Comparison of ENCODE assay signal across 34 mouse cellular contexts in genomic region chr7:6214691-6215090, GRCm38 (mm10). TPM values are rescaled to one million over a fixed set of nuclear protein-coding genes. Genes with fewer than 3 reads are reported as not detected.
"Had no signal": no experiment of that assay in that cellular context is flagged by ENCODE, and none has a peak within 500 bp of the region (broad histone marks: within the 10 kb centered on the region; RNA-seq: fewer than 3 reads in every experiment).

No protein-coding gene starts in this region.

RNA-seq across cellular contexts. Expression of gene Zscan5b, which starts 7.4 kb away (rescaled TPM):
- total RNA-seq: common myeloid progenitor, adult 5-6 weeks; forebrain, postnatal 0 days; gastrocnemius, adult 18-20 months; gastrocnemius, adult 2 months; gastrocnemius, adult 8-10 months; gastrocnemius, postnatal 10 days; gastrocnemius, postnatal 14 days; gastrocnemius, postnatal 25 days; gastrocnemius, postnatal 36 days; gastrocnemius, postnatal 4 days; granulocyte monocyte progenitor cell, adult 5-6 weeks; heart, adult 18-20 months; heart, adult 2 months; heart, adult 8-10 months had no signal
- polyA plus RNA-seq: cortical plate, adult 2 months; embryonic facial prominence, embryonic 10.5 days; embryonic facial prominence, embryonic 11.5 days; embryonic facial prominence, embryonic 12.5 days; embryonic facial prominence, embryonic 13.5 days; embryonic facial prominence, embryonic 14.5 days; embryonic facial prominence, embryonic 15.5 days; erythroblast, embryonic 14.5 days; forebrain, embryonic 10.5 days; forebrain, embryonic 11.5 days; forebrain, embryonic 12.5 days; forebrain, embryonic 13.5 days; forebrain, embryonic 14.5 days; forebrain, embryonic 15.5 days; forebrain, embryonic 16.5 days; forebrain, postnatal 0 days; frontal cortex, adult 2 months; gonadal fat pad, adult 2 months; heart, adult 2 months; heart, embryonic 10.5 days; heart, embryonic 11.5 days; heart, embryonic 12.5 days had no signal

RNA-seq across cellular contexts. Expression of gene Galp, which starts 17.8 kb away (rescaled TPM):
- total RNA-seq: common myeloid progenitor, adult 5-6 weeks; forebrain, postnatal 0 days; gastrocnemius, adult 18-20 months; gastrocnemius, adult 2 months; gastrocnemius, adult 8-10 months; gastrocnemius, postnatal 10 days; gastrocnemius, postnatal 14 days; gastrocnemius, postnatal 25 days; gastrocnemius, postnatal 36 days; gastrocnemius, postnatal 4 days; granulocyte monocyte progenitor cell, adult 5-6 weeks; heart, adult 18-20 months; heart, adult 2 months; heart, adult 8-10 months had no signal
- polyA plus RNA-seq: cortical plate, adult 2 months; embryonic facial prominence, embryonic 10.5 days; embryonic facial prominence, embryonic 11.5 days; embryonic facial prominence, embryonic 12.5 days; embryonic facial prominence, embryonic 13.5 days; embryonic facial prominence, embryonic 14.5 days; embryonic facial prominence, embryonic 15.5 days; erythroblast, embryonic 14.5 days; forebrain, embryonic 10.5 days; forebrain, embryonic 11.5 days; forebrain, embryonic 12.5 days; forebrain, embryonic 13.5 days; forebrain, embryonic 14.5 days; forebrain, embryonic 15.5 days; forebrain, embryonic 16.5 days; forebrain, postnatal 0 days; frontal cortex, adult 2 months; gonadal fat pad, adult 2 months; heart, adult 2 months; heart, embryonic 10.5 days; heart, embryonic 11.5 days; heart, embryonic 12.5 days had no signal

RNA-seq across cellular contexts. Expression of gene Epp13, which starts 37.8 kb away (rescaled TPM):
- total RNA-seq: common myeloid progenitor, adult 5-6 weeks; forebrain, postnatal 0 days; gastrocnemius, adult 18-20 months; gastrocnemius, adult 2 months; gastrocnemius, adult 8-10 months; gastrocnemius, postnatal 10 days; gastrocnemius, postnatal 14 days; gastrocnemius, postnatal 25 days; gastrocnemius, postnatal 36 days; gastrocnemius, postnatal 4 days; granulocyte monocyte progenitor cell, adult 5-6 weeks; heart, adult 18-20 months; heart, adult 2 months; heart, adult 8-10 months had no signal
- polyA plus RNA-seq: cortical plate, adult 2 months; embryonic facial prominence, embryonic 10.5 days; embryonic facial prominence, embryonic 11.5 days; embryonic facial prominence, embryonic 12.5 days; embryonic facial prominence, embryonic 13.5 days; embryonic facial prominence, embryonic 15.5 days; erythroblast, embryonic 14.5 days; forebrain, embryonic 10.5 days; forebrain, embryonic 11.5 days; forebrain, embryonic 12.5 days; forebrain, embryonic 13.5 days; forebrain, embryonic 14.5 days; forebrain, embryonic 15.5 days; forebrain, embryonic 16.5 days; frontal cortex, adult 2 months; heart, adult 2 months; heart, embryonic 10.5 days; heart, embryonic 11.5 days; heart, embryonic 12.5 days had no signal
